Mouse (Mus musculus): Measurements from ENCODE around the gene Gm6904.
"Not testable (repeated sequence)": the region's sequence is repeated elsewhere in the genome, so short reads cannot be mapped to it uniquely, and the experiment has no call there.

- not testable (repeated sequence) for TF ChIP-seq GATA1, TAL1 (IDR thresholded peaks at IDR 0.05; ENCODE audit: low read length)
Observed at GRCm38 (mm10) chr14:59297391-59297790, 37.4 kb upstream of the Gm6904 start, which contains the start of gene Phf11a.

Data from erythroblast, embryonic 14.5 days (primary cell).